Mouse (Mus musculus) lung, postnatal 36 days (tissue): ENCODE measurements around the gene Odf3l1.
A peak's percentile ranks its signal among the peaks of the same experiment; 100 is the strongest.

Experiments
- DNase-seq: peaks from one replicate; pipeline ENCODE4 v3.0.0; 2022; ENCODE audit warnings: mixed read lengths

The Odf3l1 gene

GRCm38 (mm10) chr9:56881539-56882082, 17.1 kb upstream of the Odf3l1 start:
- DNase-seq: no peak

- DNase-seq: no peak
These were observed 16.3 kb upstream of the Odf3l1 start for GRCm38 (mm10) chr9:56880790-56881189.

GRCm38 (mm10) chr9:56877284-56877683, 12.8 kb upstream of the Odf3l1 start:
- no peak for DNase-seq

- peak; percentile 22 for DNase-seq
These were observed 12.3 kb upstream of the Odf3l1 start for GRCm38 (mm10) chr9:56876784-56877183.

GRCm38 (mm10) chr9:56873097-56873496, 8.6 kb upstream of the Odf3l1 start:
- DNase-seq: no peak

- DNase-seq: no peak
These were observed 7.8 kb upstream of the Odf3l1 start for GRCm38 (mm10) chr9:56872105-56872903.

- DNase-seq: peak; percentile 59
These were observed 6.7 kb upstream of the Odf3l1 start for GRCm38 (mm10) chr9:56871191-56871590.

GRCm38 (mm10) chr9:56870778-56871177, 6.3 kb upstream of the Odf3l1 start:
- DNase-seq: no peak

- no peak for DNase-seq
These were observed 5.1 kb upstream of the Odf3l1 start for GRCm38 (mm10) chr9:56869552-56869951.

GRCm38 (mm10) chr9:56868292-56868691, 3.8 kb upstream of the Odf3l1 start:
- DNase-seq: peak; percentile 25

GRCm38 (mm10) chr9:56866430-56866829, 2.0 kb upstream of the Odf3l1 start:
- DNase-seq: no peak

- DNase-seq: no peak
These were observed 1.4 kb upstream of the Odf3l1 start for GRCm38 (mm10) chr9:56865673-56866400.

- DNase-seq: peak; percentile 62
These were observed 353 bp upstream of the Odf3l1 start, which contains the start of gene Cspg4 for GRCm38 (mm10) chr9:56864832-56865231. Gene Cspg4, plus strand, starts transcription at chr9:56865033.

- DNase-seq: no peak
These were observed 1.6 kb downstream of the Odf3l1 start for GRCm38 (mm10) chr9:56862863-56863262.

- DNase-seq: peak; percentile 32
These were observed 3.8 kb downstream of the Odf3l1 start for GRCm38 (mm10) chr9:56860486-56861269.

GRCm38 (mm10) chr9:56860035-56860434, 4.4 kb downstream of the Odf3l1 start:
- DNase-seq: no peak

- DNase-seq: peak; percentile 15
These were observed 7.0 kb downstream of the Odf3l1 start for GRCm38 (mm10) chr9:56857463-56857862.

- peak; percentile 67 for DNase-seq
These were observed 12.7 kb downstream of the Odf3l1 start for GRCm38 (mm10) chr9:56851778-56852177.

GRCm38 (mm10) chr9:56850905-56851252, 13.6 kb downstream of the Odf3l1 start:
- no peak for DNase-seq

GRCm38 (mm10) chr9:56850128-56850904, 14.2 kb downstream of the Odf3l1 start:
- DNase-seq: peak; percentile 70

- DNase-seq: peak; percentile 77
These were observed 17.0 kb downstream of the Odf3l1 start for GRCm38 (mm10) chr9:56847523-56847922.

- DNase-seq: no peak
These were observed 19.8 kb downstream of the Odf3l1 start for GRCm38 (mm10) chr9:56844644-56845043.
